Mouse (Mus musculus): Measurements from ENCODE around the gene Lhx5. TPM values are rescaled to one million over a fixed set of nuclear protein-coding genes. Genes with fewer than 3 reads are reported as not detected.

Gene Lhx5
- polyA plus RNA-seq, 1 experiment from 2014 or later, result 50.7 TPM

GRCm38 (mm10) chr5:120434231-120434735 lies 2.8 kb downstream of the Lhx5 start:
- no peaks in the 10 kb centered on the region for H3K9me3 ChIP-seq
- no peak for ATAC-seq (ENCODE audit: low FRiP score)
- H3K36me3 ChIP-seq, result peaks cover 9% of the 10 kb centered on the region; the same call in 1 of the 2 replicates
- H3K9ac ChIP-seq, result peak overlapping the region; percentile 96
- peak overlapping the region; percentile 67 for H3K4me3 ChIP-seq
- H3K27ac ChIP-seq, result peak overlapping the region; percentile 97
- WGBS, result 2% methylated on average over 21 of the region's 21 CpGs
- H3K4me1 ChIP-seq (replicated peaks), result peaks cover 30% of the 10 kb centered on the region
- peaks cover 91% of the 10 kb centered on the region for H3K27me3 ChIP-seq
- H3K4me2 ChIP-seq, result peak overlapping the region; percentile 74

DNA sequence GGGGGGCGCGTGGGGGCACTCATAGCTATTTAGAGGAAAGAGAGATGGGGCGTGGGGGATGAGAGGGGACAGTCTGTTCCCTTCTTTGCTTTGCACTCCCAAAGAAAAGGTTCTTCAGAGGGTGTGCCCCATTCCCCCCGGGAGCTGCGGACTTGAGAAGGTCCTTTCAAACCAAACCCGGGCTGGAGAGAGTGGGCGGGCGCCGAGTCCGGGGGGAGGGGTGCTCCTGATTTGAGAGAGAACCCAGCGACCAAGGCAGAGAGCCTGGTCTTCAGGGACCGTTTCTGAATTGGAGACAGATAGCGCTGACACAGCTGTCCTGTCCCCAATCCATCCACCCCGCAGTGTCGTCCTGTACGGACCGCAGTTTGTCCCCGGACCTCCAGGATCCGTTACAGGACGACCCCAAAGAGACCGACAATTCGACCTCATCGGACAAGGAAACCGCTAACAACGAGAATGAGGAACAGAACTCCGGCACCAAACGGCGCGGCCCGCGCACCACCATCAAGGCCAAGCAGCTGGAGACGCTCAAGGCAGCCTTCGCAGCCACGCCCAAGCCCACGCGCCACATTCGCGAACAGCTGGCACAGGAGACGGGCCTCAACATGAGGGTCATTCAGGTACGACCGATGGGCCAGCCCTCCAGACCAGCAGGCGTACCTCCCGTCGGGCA lies 3.6 kb downstream of the Lhx5 start:
- peak overlapping the region; percentile 97 for H3K27ac ChIP-seq
- peak overlapping the region; percentile 74 for H3K4me2 ChIP-seq
- no peaks in the 10 kb centered on the region for H3K9me3 ChIP-seq
- H3K27me3 ChIP-seq, result peaks cover 91% of the 10 kb centered on the region
- peaks cover 38% of the 10 kb centered on the region for H3K4me1 ChIP-seq (replicated peaks)
- WGBS, result under 1% methylated on average over 44 of the region's 44 CpGs
- peak overlapping the region; percentile 67 for H3K4me3 ChIP-seq
- H3K36me3 ChIP-seq, result peaks cover 11% of the 10 kb centered on the region; the same call in 1 of the 2 replicates
- peak overlapping the region; percentile 96 for H3K9ac ChIP-seq
- ATAC-seq (ENCODE audit: low FRiP score), result no peak

- WGBS, result under 1% methylated on average over 46 of the region's 47 CpGs
- ATAC-seq (ENCODE audit: low FRiP score), result no peak
- peak overlapping the region; percentile 74 for H3K4me2 ChIP-seq
- peak overlapping the region; percentile 67 for H3K4me3 ChIP-seq
- peaks cover 42% of the 10 kb centered on the region for H3K4me1 ChIP-seq (replicated peaks)
- H3K9ac ChIP-seq, result peak overlapping the region; percentile 96
- no peaks in the 10 kb centered on the region for H3K9me3 ChIP-seq
- H3K36me3 ChIP-seq, result peaks cover 11% of the 10 kb centered on the region; the same call in 1 of the 2 replicates
- peaks cover 89% of the 10 kb centered on the region for H3K27me3 ChIP-seq
- peak overlapping the region; percentile 97 for H3K27ac ChIP-seq
Observed at GRCm38 (mm10) chr5:120435731-120436501, 4.4 kb downstream of the Lhx5 start.

DNA sequence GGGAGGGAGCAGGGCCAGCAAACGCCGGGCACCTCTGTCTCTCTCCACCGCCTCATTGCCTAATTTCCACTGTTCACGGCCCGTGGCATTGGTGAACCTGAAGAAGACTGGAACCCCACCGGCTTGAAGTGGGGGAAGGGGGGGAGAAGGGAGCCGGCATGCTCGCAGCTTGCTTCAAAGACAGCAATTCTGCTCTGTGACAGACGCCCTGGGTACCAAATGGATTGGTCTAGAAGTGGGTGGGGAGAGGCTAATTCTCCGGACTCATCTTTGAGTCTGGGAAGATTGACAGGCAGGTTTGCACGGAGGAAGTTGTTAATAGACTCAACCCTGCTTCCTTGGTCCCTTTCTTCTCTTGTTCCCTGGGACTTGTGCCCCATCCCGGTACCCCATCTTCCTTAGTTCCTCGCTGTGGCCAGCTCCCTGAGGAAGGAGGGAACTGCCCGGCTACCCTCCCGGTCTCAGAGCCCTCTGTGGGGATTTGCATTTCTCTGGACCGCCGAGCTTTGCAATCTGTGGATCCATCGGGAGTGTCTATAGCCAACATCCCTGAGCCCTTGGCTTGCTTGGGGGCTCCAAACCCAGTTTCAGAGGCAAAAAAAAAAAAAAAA lies 5.5 kb downstream of the Lhx5 start:
- WGBS, result under 1% methylated on average over 18 of the region's 18 CpGs
- Histone ChIP-seq H3K27me3 (peaks cover 79% of the 10 kb centered on the region), H3K9ac (peak overlapping the region; percentile 96), H3K36me3 (peaks cover 11% of the 10 kb centered on the region; the same call in 1 of the 2 replicates), H3K4me2 (peak overlapping the region; percentile 74), H3K4me1 (replicated peaks) (peaks cover 39% of the 10 kb centered on the region), H3K27ac (peak overlapping the region; percentile 97), H3K4me3 (peak overlapping the region; percentile 67), H3K9me3 (no peaks in the 10 kb centered on the region)
- no peak for ATAC-seq (ENCODE audit: low FRiP score)

DNA sequence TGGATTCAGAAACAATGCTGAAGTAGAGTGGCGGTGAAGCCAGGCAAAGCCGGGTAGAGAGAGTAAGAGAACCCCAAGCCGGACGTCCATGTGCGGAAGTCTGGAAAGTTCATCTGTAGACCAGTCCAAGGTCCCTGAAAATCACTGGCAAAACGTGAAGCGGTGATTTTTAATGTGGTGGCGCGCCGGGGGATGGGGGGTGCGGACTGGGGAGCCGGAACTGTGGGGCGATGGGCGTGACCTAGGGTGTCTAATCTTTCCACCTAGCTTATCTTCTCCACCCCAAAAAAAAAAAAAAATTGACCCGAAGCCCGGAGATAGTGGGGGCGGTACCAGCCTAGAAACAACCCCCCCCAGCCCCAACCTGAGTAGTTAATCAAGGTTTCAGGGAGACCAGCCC lies 6.0 kb downstream of the Lhx5 start:
- no peak for ATAC-seq (ENCODE audit: low FRiP score)
- Histone ChIP-seq H3K4me3 (peak overlapping the region; percentile 67), H3K9me3 (no peaks in the 10 kb centered on the region), H3K27ac (peak overlapping the region; percentile 97), H3K9ac (peak overlapping the region; percentile 96), H3K4me2 (peak overlapping the region; percentile 74), H3K27me3 (peaks cover 73% of the 10 kb centered on the region), H3K36me3 (peaks cover 11% of the 10 kb centered on the region; the same call in 1 of the 2 replicates), H3K4me1 (replicated peaks) (peaks cover 39% of the 10 kb centered on the region)
- under 1% methylated on average over 17 of the region's 17 CpGs for WGBS

DNA sequence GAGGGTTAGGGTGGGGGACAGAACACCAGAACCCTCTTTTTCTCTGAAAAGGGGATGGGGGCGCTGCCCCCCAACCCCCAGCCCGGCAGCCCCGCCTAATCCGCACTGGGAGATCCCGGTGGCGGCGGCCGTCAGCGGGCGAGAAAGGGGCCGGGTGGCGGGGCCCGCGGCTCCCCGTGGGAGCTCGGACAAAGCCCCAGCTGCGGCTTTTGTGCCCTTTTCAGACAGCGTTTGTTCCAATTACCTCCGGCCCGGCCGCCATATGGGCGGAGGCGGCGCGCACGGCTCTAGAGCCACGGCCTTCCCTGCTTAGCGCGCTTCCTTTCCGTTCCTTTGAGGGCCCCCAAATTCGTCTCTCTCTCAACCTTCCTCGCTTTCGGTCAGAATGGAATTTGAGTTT lies 6.5 kb downstream of the Lhx5 start:
- peak overlapping the region; percentile 67 for H3K4me3 ChIP-seq
- peaks cover 70% of the 10 kb centered on the region for H3K27me3 ChIP-seq
- 1% methylated on average over 31 of the region's 33 CpGs for WGBS
- peak overlapping the region; percentile 74 for H3K4me2 ChIP-seq
- no peaks in the 10 kb centered on the region for H3K9me3 ChIP-seq
- peak overlapping the region; percentile 97 for H3K27ac ChIP-seq
- peaks cover 39% of the 10 kb centered on the region for H3K4me1 ChIP-seq (replicated peaks)
- peaks cover 11% of the 10 kb centered on the region; the same call in 1 of the 2 replicates for H3K36me3 ChIP-seq
- ATAC-seq (ENCODE audit: low FRiP score), result no peak
- peak overlapping the region; percentile 96 for H3K9ac ChIP-seq

GRCm38 (mm10) chr5:120438469-120438868 lies 7.0 kb downstream of the Lhx5 start:
- H3K4me1 ChIP-seq (replicated peaks), result peaks cover 39% of the 10 kb centered on the region

GRCm38 (mm10) chr5:120438991-120439710 lies 7.7 kb downstream of the Lhx5 start:
- Histone ChIP-seq H3K4me3 (peak overlapping the region; percentile 67), H3K27ac (peak overlapping the region; percentile 97), H3K4me1 (replicated peaks) (peaks cover 39% of the 10 kb centered on the region), H3K9me3 (no peaks in the 10 kb centered on the region), H3K4me2 (peak overlapping the region; percentile 74), H3K36me3 (peaks cover 11% of the 10 kb centered on the region; the same call in 1 of the 2 replicates), H3K9ac (peak overlapping the region; percentile 96), H3K27me3 (peaks cover 70% of the 10 kb centered on the region)
- no peak for ATAC-seq (ENCODE audit: low FRiP score)
- WGBS, result 2% methylated on average over 27 of the region's 27 CpGs

More at GRCm38 (mm10) chr5:120438469-120438868, 7.0 kb downstream of the Lhx5 start:
- peaks cover 11% of the 10 kb centered on the region; the same call in 1 of the 2 replicates for H3K36me3 ChIP-seq
- H3K9me3 ChIP-seq, result no peaks in the 10 kb centered on the region
- WGBS, result 1% methylated on average over 13 of the region's 13 CpGs
- H3K27me3 ChIP-seq, result peaks cover 71% of the 10 kb centered on the region
- ATAC-seq (ENCODE audit: low FRiP score), result no peak
- peak overlapping the region; percentile 74 for H3K4me2 ChIP-seq
- H3K4me3 ChIP-seq, result peak overlapping the region; percentile 67
- peak overlapping the region; percentile 96 for H3K9ac ChIP-seq
- H3K27ac ChIP-seq, result peak overlapping the region; percentile 97

DNA sequence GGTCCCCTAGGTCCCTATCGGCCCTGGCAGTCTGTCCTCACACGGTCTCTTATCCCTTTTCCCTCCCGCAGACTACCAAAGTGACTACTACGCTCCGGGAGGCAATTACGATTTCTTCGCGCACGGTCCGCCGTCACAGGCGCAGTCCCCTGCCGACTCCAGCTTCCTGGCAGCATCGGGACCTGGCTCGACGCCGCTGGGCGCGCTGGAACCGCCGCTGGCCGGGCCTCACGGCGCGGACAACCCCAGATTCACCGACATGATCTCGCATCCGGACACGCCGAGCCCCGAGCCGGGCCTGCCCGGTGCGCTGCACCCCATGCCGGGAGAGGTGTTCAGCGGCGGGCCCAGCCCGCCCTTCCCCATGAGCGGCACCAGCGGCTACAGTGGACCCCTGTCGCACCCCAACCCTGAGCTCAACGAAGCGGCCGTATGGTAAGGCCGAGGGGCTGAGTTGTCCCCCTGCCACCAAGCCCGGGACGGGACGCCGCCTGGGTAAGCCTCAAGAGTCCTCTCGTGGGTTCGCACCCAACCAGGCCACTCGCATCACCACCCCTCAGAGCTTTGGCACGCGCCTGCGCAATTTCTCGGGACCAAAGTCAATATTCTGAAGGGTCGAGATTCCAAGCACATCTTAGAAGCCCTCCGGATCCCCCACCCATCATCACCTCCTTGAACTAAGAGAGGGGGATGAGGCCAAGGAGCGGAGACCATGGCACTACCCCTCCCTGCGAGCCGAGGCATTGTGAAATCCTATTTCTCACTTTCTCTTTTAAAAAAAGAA lies 8.6 kb downstream of the Lhx5 start:
- peaks cover 11% of the 10 kb centered on the region; the same call in 1 of the 2 replicates for H3K36me3 ChIP-seq
- under 1% methylated on average over 59 of the region's 61 CpGs for WGBS
- peaks cover 70% of the 10 kb centered on the region for H3K27me3 ChIP-seq
- ATAC-seq (ENCODE audit: low FRiP score), result no peak
- peak overlapping the region; percentile 74 for H3K4me2 ChIP-seq
- H3K9me3 ChIP-seq, result no peaks in the 10 kb centered on the region
- H3K4me3 ChIP-seq, result peak overlapping the region; percentile 67
- peak overlapping the region; percentile 97 for H3K27ac ChIP-seq
- peaks cover 39% of the 10 kb centered on the region for H3K4me1 ChIP-seq (replicated peaks)
- peak overlapping the region; percentile 96 for H3K9ac ChIP-seq

- peak overlapping the region; percentile 97 for H3K27ac ChIP-seq
- peaks cover 37% of the 10 kb centered on the region for H3K4me1 ChIP-seq (replicated peaks)
- H3K36me3 ChIP-seq, result peaks cover 11% of the 10 kb centered on the region; the same call in 1 of the 2 replicates
- WGBS, result 6% methylated on average over 14 of the region's 14 CpGs
- peak overlapping the region; percentile 74 for H3K4me2 ChIP-seq
- peaks cover 70% of the 10 kb centered on the region for H3K27me3 ChIP-seq
- peak overlapping the region; percentile 96 for H3K9ac ChIP-seq
- H3K9me3 ChIP-seq, result no peaks in the 10 kb centered on the region
- ATAC-seq (ENCODE audit: low FRiP score), result peak; percentile 59
- H3K4me3 ChIP-seq, result peak overlapping the region; percentile 67
Observed at GRCm38 (mm10) chr5:120440733-120441132, 9.2 kb downstream of the Lhx5 start.

DNA sequence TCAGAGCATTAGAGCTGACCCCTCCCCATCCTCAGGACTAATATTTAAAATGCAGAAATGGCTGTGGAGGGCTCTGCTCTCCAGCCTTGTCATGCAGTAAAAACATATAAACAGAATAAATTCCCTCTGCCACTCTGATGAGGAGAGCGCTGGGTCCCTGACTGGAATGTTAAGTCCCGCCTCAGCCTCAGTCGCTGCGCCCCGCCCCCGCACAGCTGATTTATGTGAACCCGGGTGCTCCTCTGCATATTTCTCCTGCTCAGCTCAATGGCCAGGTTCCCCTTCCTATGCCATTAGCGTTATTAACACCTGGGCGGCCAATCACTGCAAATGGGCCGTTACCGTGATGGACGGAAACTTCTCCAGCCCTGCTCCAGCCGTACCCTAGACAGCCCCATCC lies 15.8 kb downstream of the Lhx5 start:
- 47% methylated on average over 13 of the region's 13 CpGs for WGBS
- H3K9me3 ChIP-seq, result no peaks in the 10 kb centered on the region
- H3K4me2 ChIP-seq, result no peak overlapping the region
- peaks cover 43% of the 10 kb centered on the region for H3K27me3 ChIP-seq
- H3K4me1 ChIP-seq (replicated peaks), result peaks cover 6% of the 10 kb centered on the region
- no peaks in the 10 kb centered on the region for H3K36me3 ChIP-seq
- ATAC-seq (ENCODE audit: low FRiP score), result no peak
- H3K9ac ChIP-seq, result 0 out of 2 replicates have a peak overlapping the region, but pooled peaks have one; percentile 19
- peak overlapping the region; percentile 42 for H3K27ac ChIP-seq
- no peak overlapping the region for H3K4me3 ChIP-seq

Data from hindbrain, embryonic 13.5 days (tissue).